Mouse (Mus musculus) CH12.LX (cell line): ENCODE data around the gene Slc5a10. TPM values are rescaled to one million over a fixed set of nuclear protein-coding genes. Genes with fewer than 3 reads are reported as not detected.
A peak's percentile ranks its signal among the peaks of the same experiment; 100 is the strongest.

Source experiments
- DNase-seq: peaks from one replicate; pipeline ENCODE4 v3.0.0-alpha.2; 2013; ENCODE audit errors: extremely low read depth
- H3K27ac ChIP-seq: 2 replicates; pipeline ENCODE4 v1.5.1; 2012; ENCODE audit warnings: low read depth, mild to moderate bottlenecking, control low read depth, moderate library complexity; ENCODE audit not compliant: insufficient read depth
- H3K27me3 ChIP-seq: replicated peaks from 2 replicates; pipeline ENCODE3; 2012; ENCODE audit warnings: inconsistent platforms
- H3K36me3 ChIP-seq, 2 experiments: replicated peaks in 1 of 2; 2 replicates each; pipeline versions ENCODE3 to v1.6.1; 2012; ENCODE audit warnings: inconsistent platforms in 1 of 2, low read length in 1 of 2, mild to moderate bottlenecking in 1 of 2, mixed read lengths in 1 of 2, moderate library complexity in 1 of 2; ENCODE audit not compliant: control insufficient read depth in 1 of 2, insufficient read depth in 1 of 2
- H3K4me1 ChIP-seq, 2 experiments: 2 replicates each; pipeline ENCODE4 v1.6.1; 2012; ENCODE audit warnings: inconsistent platforms in 1 of 2, moderate library complexity in 1 of 2; ENCODE audit not compliant: insufficient read depth in 2 of 2, control insufficient read depth in 1 of 2
- H3K4me2 ChIP-seq: 2 replicates; pipeline ENCODE4 v1.6.1; 2012; ENCODE audit warnings: low read depth, mild to moderate bottlenecking, control low read depth; ENCODE audit not compliant: poor library complexity, insufficient read depth, severe bottlenecking
- H3K4me3 ChIP-seq, 3 experiments: fragments of 150-350 bp in 1 of 3; sonication (generic) in 1 of 3; replicated peaks in 1 of 3; 2 replicates each; pipeline versions ENCODE3 to v1.5.1; 2011 to 2012; ENCODE audit warnings: low read depth in 2 of 3, low read length in 2 of 3, mild to moderate bottlenecking in 2 of 3, moderate library complexity in 2 of 3, control low read depth in 1 of 3, improper control_type of control experiment in 1 of 3, inconsistent platforms in 1 of 3, mixed read lengths in 1 of 3; ENCODE audit not compliant: poor library complexity in 1 of 3
- H3K79me2 ChIP-seq: replicated peaks from 2 replicates; pipeline ENCODE4 v1.6.1; 2012; ENCODE audit warnings: mild to moderate bottlenecking, moderate library complexity; ENCODE audit not compliant: control insufficient read depth, poor library complexity, insufficient read depth, severe bottlenecking; ENCODE audit errors: extremely low read depth
- H3K9ac ChIP-seq: 2 replicates; pipeline ENCODE4 v1.6.1; 2012; ENCODE audit warnings: low read depth, mild to moderate bottlenecking, control low read depth, moderate library complexity; ENCODE audit not compliant: insufficient read depth
- H3K9me3 ChIP-seq: replicated peaks from 2 replicates; pipeline ENCODE3; 2012; ENCODE audit warnings: low read length, inconsistent platforms, mixed read lengths
- BHLHE40 ChIP-seq: IDR thresholded peaks from 2 replicates; pipeline ENCODE4 v1.6.1; 2011; ENCODE audit warnings: mild to moderate bottlenecking, low read depth, low read length, improper control_type of control experiment
- CHD1 ChIP-seq: IDR thresholded peaks from 2 replicates; pipeline ENCODE4 v1.6.1; 2012; ENCODE audit warnings: low read depth, low read length, improper control_type of control experiment, inconsistent platforms
- CHD2 ChIP-seq: IDR thresholded peaks from 2 replicates; pipeline ENCODE4 v1.6.1; 2011; ENCODE audit warnings: low read length, improper control_type of control experiment
- CTCF ChIP-seq, 2 experiments: IDR thresholded peaks in 1 of 2; conservative IDR thresholded peaks in 1 of 2; 2 replicates each; pipeline ENCODE4 v1.5.1; 2011 to 2012; ENCODE audit warnings: low read depth in 2 of 2, low read length in 2 of 2, improper control_type of control experiment in 1 of 2, inconsistent platforms in 1 of 2, mild to moderate bottlenecking in 1 of 2, moderate library complexity in 1 of 2
- E2F4 ChIP-seq: IDR thresholded peaks from 2 replicates; pipeline ENCODE4 v1.6.1; 2011; ENCODE audit warnings: low read depth, low read length, improper control_type of control experiment; ENCODE audit not compliant: insufficient replicate concordance
- ELF1 ChIP-seq: IDR thresholded peaks from 2 replicates; pipeline ENCODE4 v1.6.1; 2014; ENCODE audit warnings: low read depth, mild to moderate bottlenecking, inconsistent platforms, low read length, improper control_type of control experiment
- EP300 ChIP-seq: IDR thresholded peaks from 2 replicates; pipeline ENCODE4 v1.6.1; 2011; ENCODE audit warnings: low read length, improper control_type of control experiment
- ETS1 ChIP-seq: conservative IDR thresholded peaks from 2 replicates; pipeline ENCODE4 v1.6.1; 2012; ENCODE audit warnings: low read depth, mild to moderate bottlenecking, inconsistent platforms, low read length, improper control_type of control experiment, moderate library complexity
- GABPA ChIP-seq: IDR thresholded peaks from 2 replicates; pipeline ENCODE4 v1.6.1; 2012; ENCODE audit warnings: low read depth, low read length, improper control_type of control experiment, inconsistent platforms; ENCODE audit not compliant: insufficient replicate concordance
- HCFC1 ChIP-seq: IDR thresholded peaks from 2 replicates; pipeline ENCODE4 v1.6.1; 2012; ENCODE audit warnings: low read depth, mild to moderate bottlenecking, inconsistent platforms, low read length, improper control_type of control experiment
- IRF4 ChIP-seq: IDR thresholded peaks from 2 replicates; pipeline ENCODE4 v1.6.1; 2014; ENCODE audit warnings: low read depth, mild to moderate bottlenecking, inconsistent platforms, low read length, improper control_type of control experiment
- JUN ChIP-seq: IDR thresholded peaks from 2 replicates; pipeline ENCODE4 v1.6.1; 2011; ENCODE audit warnings: low read depth, mild to moderate bottlenecking, low read length, improper control_type of control experiment, moderate library complexity; ENCODE audit not compliant: insufficient read depth
- JUND ChIP-seq: conservative IDR thresholded peaks from 2 replicates; pipeline ENCODE4 v1.6.1; 2011; ENCODE audit warnings: low read depth, low read length, improper control_type of control experiment
- KAT2A ChIP-seq: IDR thresholded peaks from 2 replicates; pipeline ENCODE4 v1.6.1; 2012; ENCODE audit warnings: low read length, improper control_type of control experiment, inconsistent platforms; ENCODE audit not compliant: insufficient replicate concordance
- MAFK ChIP-seq: IDR thresholded peaks from 2 replicates; pipeline ENCODE4 v1.6.1; 2011; ENCODE audit warnings: low read length, improper control_type of control experiment; ENCODE audit not compliant: insufficient replicate concordance
- MAX ChIP-seq: IDR thresholded peaks from 2 replicates; pipeline ENCODE4 v1.6.1; 2011; ENCODE audit warnings: low read length, improper control_type of control experiment
- MAZ ChIP-seq: IDR thresholded peaks from 2 replicates; pipeline ENCODE4 v1.6.1; 2012; ENCODE audit warnings: low read depth, mild to moderate bottlenecking, inconsistent platforms, low read length, improper control_type of control experiment, moderate library complexity
- MEF2A ChIP-seq: IDR thresholded peaks from 2 replicates; pipeline ENCODE4 v1.6.1; 2014; ENCODE audit warnings: low read depth, mild to moderate bottlenecking, inconsistent platforms, low read length, improper control_type of control experiment, borderline replicate concordance
- MXI1 ChIP-seq: IDR thresholded peaks from 2 replicates; pipeline ENCODE4 v1.6.1; 2011; ENCODE audit warnings: mild to moderate bottlenecking, low read depth, low read length, improper control_type of control experiment
- MYC ChIP-seq: IDR thresholded peaks from 2 replicates; pipeline ENCODE4 v1.6.1; 2011; ENCODE audit warnings: low read depth, mild to moderate bottlenecking, improper control_type of control experiment, low read length
- NELFE ChIP-seq: IDR thresholded peaks from 2 replicates; pipeline ENCODE4 v1.6.1; 2011; ENCODE audit warnings: low read depth, low read length, improper control_type of control experiment
- NRF1 ChIP-seq: IDR thresholded peaks from 2 replicates; pipeline ENCODE4 v1.6.1; 2014; ENCODE audit warnings: low read depth, mild to moderate bottlenecking, inconsistent platforms, low read length, improper control_type of control experiment, moderate library complexity
- PAX5 ChIP-seq: IDR thresholded peaks from 2 replicates; pipeline ENCODE4 v1.6.1; 2012; ENCODE audit warnings: low read length, inconsistent platforms, mixed read lengths
- POLR2A ChIP-seq: IDR thresholded peaks from 2 replicates; pipeline ENCODE4 v1.6.1; 2011; ENCODE audit warnings: low read depth, mild to moderate bottlenecking, improper control_type of control experiment, low read length
- POLR2AphosphoS2 ChIP-seq: IDR thresholded peaks from 2 replicates; pipeline ENCODE4 v1.6.1; 2011; ENCODE audit warnings: low read depth, low read length, improper control_type of control experiment
- RAD21 ChIP-seq: IDR thresholded peaks from 2 replicates; pipeline ENCODE4 v1.6.1; 2011; ENCODE audit warnings: low read depth, mild to moderate bottlenecking, low read length, improper control_type of control experiment, moderate library complexity
- RCOR1 ChIP-seq: conservative IDR thresholded peaks from 2 replicates; pipeline ENCODE4 v1.6.1; 2012; ENCODE audit warnings: low read depth, mild to moderate bottlenecking, inconsistent platforms, low read length, improper control_type of control experiment
- SIN3A ChIP-seq: IDR thresholded peaks from 2 replicates; pipeline ENCODE4 v1.6.1; 2012; ENCODE audit warnings: low read length, improper control_type of control experiment, inconsistent platforms
- SMC3 ChIP-seq: IDR thresholded peaks from 2 replicates; pipeline ENCODE4 v1.6.1; 2011; ENCODE audit warnings: low read depth, low read length, improper control_type of control experiment
- TBP ChIP-seq: conservative IDR thresholded peaks from 2 replicates; pipeline ENCODE4 v1.6.1; 2011; ENCODE audit warnings: low read depth, low read length, improper control_type of control experiment
- TCF12 ChIP-seq: IDR thresholded peaks from 2 replicates; pipeline ENCODE4 v1.6.1; 2014; ENCODE audit warnings: low read depth, mild to moderate bottlenecking, inconsistent platforms, low read length, improper control_type of control experiment
- UBTF ChIP-seq: IDR thresholded peaks from 2 replicates; pipeline ENCODE4 v1.6.1; 2012; ENCODE audit warnings: low read depth, mild to moderate bottlenecking, inconsistent platforms, low read length, improper control_type of control experiment, moderate library complexity
- USF1 ChIP-seq: IDR thresholded peaks from 2 replicates; pipeline ENCODE4 v1.6.1; 2014; ENCODE audit warnings: low read depth, mild to moderate bottlenecking, inconsistent platforms, low read length, improper control_type of control experiment
- USF2 ChIP-seq: conservative IDR thresholded peaks from 2 replicates; pipeline ENCODE4 v1.6.1; 2011; ENCODE audit warnings: low read depth, low read length, improper control_type of control experiment
- ZC3H11A ChIP-seq: IDR thresholded peaks from 2 replicates; pipeline ENCODE4 v1.6.1; 2012; ENCODE audit warnings: low read depth, mild to moderate bottlenecking, inconsistent platforms, low read length, improper control_type of control experiment
- ZKSCAN1 ChIP-seq: IDR thresholded peaks from 2 replicates; pipeline ENCODE4 v1.6.1; 2012; ENCODE audit warnings: low read depth, inconsistent platforms, low read length, improper control_type of control experiment, borderline replicate concordance
- ZMIZ1 ChIP-seq: IDR thresholded peaks from 2 replicates; pipeline ENCODE4 v1.6.1; 2012; ENCODE audit warnings: low read depth, mild to moderate bottlenecking, inconsistent platforms, low read length, improper control_type of control experiment
- ZNF384 ChIP-seq: IDR thresholded peaks from 2 replicates; pipeline ENCODE4 v1.6.1; 2012; ENCODE audit warnings: low read depth, low read length, improper control_type of control experiment, inconsistent platforms
- dilution Hi-C: fragments of 300-500 bp; cut with MboI; formaldehyde crosslinking; loops from 2 replicates; pipeline ENCODE4 v1.14.3; 2020; ENCODE audit warnings: low sequenced_read_pairs; ENCODE audit not compliant: extremely low pct_unique_long_range_greater_than_20kb, extremely low pct_ligation_motif_present
- in situ Hi-C: fragments of 300-500 bp; cut with MboI; formaldehyde crosslinking; loops from 3 replicates; pipeline ENCODE4 v1.14.3; 2019; ENCODE audit warnings: low sequenced_read_pairs, low pct_ligation_motif_present, low pct_unique_long_range_greater_than_20kb, mixed read lengths
- polyA plus RNA-seq: library from polyadenylated mRNA; unstranded; fragments of >175 nt; gene quantifications from 2 replicates; pipeline ENCODE4 v1.2.1, GENCODE M21; 2012; ENCODE audit warnings: low read depth; ENCODE audit not compliant: insufficient read length
- total RNA-seq, 2 experiments: library from RNA; depleted of rRNA; stranded (reverse); fragments of 300-350 nt in 1 of 2; fragments of >200 nt in 1 of 2; gene quantifications; 2 replicates each; pipeline ENCODE4 v1.2.3; 2012 to 2014

The Slc5a10 gene
- total and polyA plus RNA-seq, 3 experiments = 0.70 to 1.6 (median 1.4) TPM

GRCm38 (mm10) chr11:61675332-61675731 lies 45.3 kb downstream of the Slc5a10 start (continued):
- TF ChIP-seq TBP (peak; percentile 83), SMC3 (peak; percentile 32; the same call in 1 of the 2 replicates), USF1 (no peak)

GRCm38 (mm10) chr11:61674839-61675159 lies 45.8 kb downstream of the Slc5a10 start:
- H3K4me3 ChIP-seq = no peak overlapping the region
- in situ Hi-C loops (no loop called here), dilution Hi-C loops (no loop called here)
- H3K9ac ChIP-seq = peak overlapping the region; percentile 65
- no peaks in the 10 kb centered on the region for H3K9me3 ChIP-seq
- H3K27me3 ChIP-seq = no peaks in the 10 kb centered on the region
- TF ChIP-seq TBP = no peak
- TF ChIP-seq HCFC1 = no peak
- TF ChIP-seq MXI1 = no peak
- TF ChIP-seq POLR2AphosphoS2 = peak; percentile 94
- 0 out of 2 replicates have a peak, but pooled peaks have one; percentile 3 for TF ChIP-seq IRF4
- no peak for TF ChIP-seq PAX5
- no peak for TF ChIP-seq ZNF384
- TF ChIP-seq ZKSCAN1 = no peak
- no peak for TF ChIP-seq POLR2A
- no peak for TF ChIP-seq MAFK
- peak; percentile 77; the same call in 1 of the 2 replicates for TF ChIP-seq CHD2
- TF ChIP-seq NRF1 = peak; percentile 52
- TF ChIP-seq RCOR1 = no peak
- TF ChIP-seq RAD21 = peak; percentile 20
- TF ChIP-seq MEF2A = peak; percentile 7; the same call in 1 of the 2 replicates
- no peak for TF ChIP-seq ETS1
- TF ChIP-seq USF1 = no peak
- TF ChIP-seq ZMIZ1 = peak; percentile 60
- no peak for TF ChIP-seq JUN
- no peak for TF ChIP-seq TCF12
- no peak for TF ChIP-seq CHD1
- no peak for TF ChIP-seq BHLHE40
- peak; percentile 7; the same call in 1 of the 2 replicates for TF ChIP-seq ELF1
- TF ChIP-seq SMC3 = peak; percentile 50
- TF ChIP-seq JUND = no peak
- no peak; the same call in 1 of the 2 replicates for TF ChIP-seq MAZ
- TF ChIP-seq GABPA = no peak
- TF ChIP-seq E2F4 = no peak
- no peak for TF ChIP-seq KAT2A
- TF ChIP-seq NELFE = no peak
- no peak for TF ChIP-seq EP300
- TF ChIP-seq UBTF = peak; percentile 76
- TF ChIP-seq CTCF (conservative IDR thresholded peaks at IDR 0.05 in 1 of 2, IDR thresholded peaks at IDR 0.05 in 1 of 2; ENCODE audit: low read depth in 2 of 2, low read length in 2 of 2) = peak; percentile 23 to 69; a peak in 2 of 4 replicates
- TF ChIP-seq SIN3A = no peak
- no peak for TF ChIP-seq MYC
- TF ChIP-seq ZC3H11A = no peak
- TF ChIP-seq USF2 = 0 out of 2 replicates have a peak, but pooled peaks have one; percentile 7
- no peak; the same call in 1 of the 2 replicates for TF ChIP-seq MAX
- H3K36me3 ChIP-seq = peaks cover 39 to 44% of the 10 kb centered on the region in 2 experiments
- peak overlapping the region; percentile 40 for H3K4me2 ChIP-seq
- H3K27ac ChIP-seq = peak overlapping the region; percentile 90
- peaks cover 58 to 99% of the 10 kb centered on the region in 2 experiments for H3K4me1 ChIP-seq
- peak; percentile 92 for DNase-seq
- H3K79me2 ChIP-seq = 0 out of 2 replicates have a peak, but pooled peaks cover 3% of the 10 kb centered on the region
